Mouse (Mus musculus): ENCODE measurements around the gene Mon1a. TPM values are rescaled to one million over a fixed set of nuclear protein-coding genes. Genes with fewer than 3 reads are reported as not detected.

The Mon1a gene
- polyA plus RNA-seq, 1 experiment, result 0.89 TPM

DNA sequence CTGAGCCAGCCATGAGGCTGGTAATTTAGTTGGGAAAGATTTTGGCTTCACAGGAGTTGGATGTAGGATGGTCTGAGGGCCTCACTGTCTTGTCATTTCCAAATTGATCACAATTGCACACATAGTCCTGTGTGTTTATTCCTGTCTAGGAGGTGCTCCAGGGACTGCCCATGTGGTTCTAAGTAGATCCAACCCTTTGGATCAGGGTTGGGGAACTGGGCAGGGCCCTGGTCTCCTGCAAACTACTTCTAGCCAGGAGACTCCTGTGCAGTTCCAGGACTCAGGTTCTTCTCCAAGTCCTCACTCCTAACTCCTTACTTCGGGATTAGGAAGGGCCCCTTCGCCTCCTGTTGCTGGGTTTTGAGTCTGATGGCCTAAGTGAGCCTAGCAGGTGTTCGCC, 47.4 kb downstream of the Mon1a start, which contains the start of gene Camkv:
TSS of gene Camkv (plus strand) at position 301 of the 400 bp plus-strand sequence.
- Histone ChIP-seq H3K36me3 (ENCODE audit: control insufficient read depth) (no peaks in the 10 kb centered on the region), H3K4me1 (ENCODE audit: control insufficient read depth) (peaks cover 10% of the 10 kb centered on the region), H3K27me3 (ENCODE audit: control insufficient read depth) (peaks cover 74% of the 10 kb centered on the region), H3K9me3 (ENCODE audit: control insufficient read depth, low read length) (no peaks in the 10 kb centered on the region), H3K4me3 (replicated peaks) (no peak within 1 kb of the TSS)
- TF ChIP-seq TAL1 (IDR thresholded peaks at IDR 0.05; ENCODE audit: low read length) (no peak), GATA1 (IDR thresholded peaks at IDR 0.05; ENCODE audit: low read length) (no peak)

DNA sequence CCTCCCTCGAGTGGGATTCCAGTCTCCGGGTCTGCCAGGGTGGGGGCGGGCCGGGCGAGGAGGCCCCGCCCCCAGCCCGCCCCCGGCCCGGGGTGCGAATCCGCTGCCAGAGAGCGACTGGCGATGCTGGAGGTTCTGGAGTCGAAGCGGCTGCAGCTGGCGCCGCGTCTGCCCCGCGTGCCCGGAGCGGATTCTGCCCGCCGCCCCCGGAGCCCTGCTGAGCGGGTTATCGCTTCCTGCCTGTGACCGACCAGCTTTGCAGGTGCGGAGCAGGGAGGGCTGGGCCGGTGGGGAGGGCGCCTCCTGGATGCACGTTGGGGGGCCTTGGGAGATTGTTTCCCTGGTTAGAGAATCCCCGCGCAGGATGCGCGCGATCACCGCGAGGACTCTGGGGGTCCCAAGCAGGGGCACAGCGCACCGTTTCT, 47.9 kb downstream of the Mon1a start:
- no peak for TF ChIP-seq TAL1 (IDR thresholded peaks at IDR 0.05; ENCODE audit: low read length)
- Histone ChIP-seq H3K36me3 (ENCODE audit: control insufficient read depth) (no peaks in the 10 kb centered on the region), H3K4me1 (ENCODE audit: control insufficient read depth) (peaks cover 10% of the 10 kb centered on the region), H3K9me3 (ENCODE audit: control insufficient read depth, low read length) (no peaks in the 10 kb centered on the region), H3K27me3 (ENCODE audit: control insufficient read depth) (peaks cover 77% of the 10 kb centered on the region), H3K4me3 (replicated peaks) (no peak overlapping the region)

DNA sequence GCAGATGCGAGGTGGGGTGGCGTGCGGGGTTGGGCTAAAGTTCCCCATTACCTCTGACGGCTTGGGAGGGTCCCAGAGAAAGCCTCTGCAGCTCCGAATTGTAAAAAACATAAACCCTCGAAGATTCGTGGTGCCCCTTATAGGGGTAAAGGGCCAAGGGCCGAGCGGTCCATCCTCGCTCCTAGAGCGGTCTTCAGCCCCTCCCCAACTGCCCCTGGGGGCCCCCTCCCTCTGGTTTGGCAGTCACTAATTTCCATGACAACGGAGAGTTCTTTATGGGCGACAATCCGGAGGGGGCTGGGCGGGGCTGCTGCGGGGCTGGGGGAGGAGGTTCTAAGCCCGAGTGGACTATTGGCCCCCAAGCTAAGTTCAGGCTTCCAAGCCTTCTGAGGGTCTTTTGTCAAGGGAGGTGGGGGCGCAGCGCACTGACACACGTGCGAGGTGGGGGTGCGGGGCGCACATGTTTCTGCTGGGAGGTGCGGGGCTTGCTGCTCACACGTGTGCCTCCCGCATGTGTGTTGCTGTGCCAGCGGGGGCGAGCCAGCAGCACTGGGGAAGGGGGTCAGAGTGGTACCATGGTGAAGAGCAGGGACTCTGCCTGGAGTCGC, 48.4 kb downstream of the Mon1a start:
- H3K4me1 ChIP-seq (ENCODE audit: control insufficient read depth), result peaks cover 10% of the 10 kb centered on the region
- H3K9me3 ChIP-seq (ENCODE audit: control insufficient read depth, low read length), result no peaks in the 10 kb centered on the region
- TF ChIP-seq TAL1 (IDR thresholded peaks at IDR 0.05; ENCODE audit: low read length) (no peak), GATA1 (IDR thresholded peaks at IDR 0.05; ENCODE audit: low read length) (no peak)
- no peaks in the 10 kb centered on the region for H3K36me3 ChIP-seq (ENCODE audit: control insufficient read depth)
- H3K4me3 ChIP-seq (replicated peaks), result no peak overlapping the region
- H3K27me3 ChIP-seq (ENCODE audit: control insufficient read depth), result peaks cover 80% of the 10 kb centered on the region

- Histone ChIP-seq H3K9me3 (ENCODE audit: control insufficient read depth, low read length) (no peaks in the 10 kb centered on the region), H3K36me3 (ENCODE audit: control insufficient read depth) (no peaks in the 10 kb centered on the region), H3K4me1 (ENCODE audit: control insufficient read depth) (peaks cover 10% of the 10 kb centered on the region), H3K4me3 (replicated peaks) (no peak overlapping the region), H3K27me3 (ENCODE audit: control insufficient read depth) (peaks cover 82% of the 10 kb centered on the region)
- no peak for TF ChIP-seq GATA1 (IDR thresholded peaks at IDR 0.05; ENCODE audit: low read length)
- no peak for TF ChIP-seq TAL1 (IDR thresholded peaks at IDR 0.05; ENCODE audit: low read length)
Measured at GRCm38 (mm10) chr9:107936831-107937230, 48.9 kb downstream of the Mon1a start.

DNA sequence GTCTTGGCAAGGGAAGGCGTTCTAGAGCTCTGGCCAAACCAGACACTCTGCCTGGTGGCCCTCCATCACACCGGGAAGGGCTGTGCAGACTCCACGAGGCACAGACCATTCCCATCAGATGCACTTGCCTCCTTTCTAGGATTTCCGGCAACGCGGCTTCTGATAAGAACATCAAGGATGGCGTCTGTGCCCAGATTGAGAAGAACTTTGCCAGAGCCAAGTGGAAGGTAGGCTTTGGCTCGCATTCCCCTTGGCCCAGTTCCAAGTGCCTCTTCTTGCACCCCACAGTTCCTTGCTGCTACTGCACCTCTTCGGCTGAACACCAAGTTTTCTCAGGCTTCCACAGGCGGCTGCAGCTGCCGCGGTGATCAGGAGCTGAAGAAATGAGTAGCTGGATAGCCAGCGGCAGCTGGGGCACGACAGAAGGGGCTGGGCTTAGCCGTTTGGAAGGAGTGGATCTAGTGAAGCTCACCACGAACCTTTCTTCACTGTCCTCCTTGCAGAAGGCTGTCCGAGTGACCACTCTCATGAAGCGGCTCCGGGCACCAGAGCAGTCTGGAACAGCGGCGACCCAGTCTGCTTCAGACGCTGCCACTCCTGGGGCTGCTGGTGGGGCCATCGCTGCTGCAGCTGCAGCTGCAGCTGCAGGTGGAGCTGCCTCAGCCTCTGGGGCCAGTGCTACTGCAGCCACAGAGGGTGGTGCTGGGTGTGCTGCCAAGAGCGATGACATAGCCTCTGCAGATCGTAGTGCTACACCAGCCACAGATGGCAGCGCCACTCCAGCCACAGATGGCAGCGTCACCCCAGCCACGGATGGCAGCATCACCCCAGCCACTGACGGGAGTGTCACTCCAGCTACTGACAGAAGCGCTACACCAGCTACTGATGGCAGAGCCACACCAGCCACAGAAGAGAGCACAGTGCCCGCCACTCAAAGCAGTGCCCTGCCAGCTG, 59.6 kb downstream of the Mon1a start:
- peaks cover 27% of the 10 kb centered on the region for H3K4me1 ChIP-seq (ENCODE audit: control insufficient read depth)
- TF ChIP-seq GATA1 (IDR thresholded peaks at IDR 0.05; ENCODE audit: low read length) (no peak), TAL1 (IDR thresholded peaks at IDR 0.05; ENCODE audit: low read length) (no peak)
- H3K4me3 ChIP-seq (replicated peaks), result no peak overlapping the region
- peaks cover 5% of the 10 kb centered on the region for H3K36me3 ChIP-seq (ENCODE audit: control insufficient read depth)
- H3K27me3 ChIP-seq (ENCODE audit: control insufficient read depth), result no peaks in the 10 kb centered on the region; the same call in 1 of the 2 replicates
- no peaks in the 10 kb centered on the region for H3K9me3 ChIP-seq (ENCODE audit: control insufficient read depth, low read length)

GRCm38 (mm10) chr9:107949184-107949921, 61.4 kb downstream of the Mon1a start:
- Histone ChIP-seq H3K4me1 (ENCODE audit: control insufficient read depth) (peaks cover 36% of the 10 kb centered on the region), H3K9me3 (ENCODE audit: control insufficient read depth, low read length) (no peaks in the 10 kb centered on the region), H3K27me3 (ENCODE audit: control insufficient read depth) (no peaks in the 10 kb centered on the region; the same call in 1 of the 2 replicates), H3K4me3 (replicated peaks) (no peak overlapping the region), H3K36me3 (ENCODE audit: control insufficient read depth) (peaks cover 21% of the 10 kb centered on the region)
- TF ChIP-seq TAL1 (IDR thresholded peaks at IDR 0.05; ENCODE audit: low read length) (no peak), GATA1 (IDR thresholded peaks at IDR 0.05; ENCODE audit: low read length) (no peak)

DNA sequence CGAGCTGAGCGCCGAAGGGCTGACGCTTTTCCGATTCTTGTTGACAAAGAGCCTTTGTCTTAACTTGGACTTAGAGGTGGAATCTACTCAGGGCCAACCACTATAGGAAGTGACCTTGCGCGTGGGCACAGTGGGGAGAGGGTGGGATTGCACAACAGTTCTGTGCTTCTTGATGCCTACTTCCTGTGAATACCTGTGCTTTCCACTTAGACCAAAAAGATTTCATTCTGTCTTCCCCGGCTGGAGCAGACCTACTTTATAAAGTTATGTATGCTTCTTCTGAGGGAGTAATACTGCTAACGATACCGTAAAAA, 61.9 kb downstream of the Mon1a start, which contains the start of gene Traip:
TSS of gene Traip (plus strand) at position 215 of the 314 bp plus-strand sequence.
- TF ChIP-seq TAL1 (IDR thresholded peaks at IDR 0.05; ENCODE audit: low read length) (no peak), GATA1 (IDR thresholded peaks at IDR 0.05; ENCODE audit: low read length) (no peak)
- H3K27me3 ChIP-seq (ENCODE audit: control insufficient read depth), result no peaks in the 10 kb centered on the region; the same call in 1 of the 2 replicates
- H3K36me3 ChIP-seq (ENCODE audit: control insufficient read depth), result peaks cover 26% of the 10 kb centered on the region
- H3K9me3 ChIP-seq (ENCODE audit: control insufficient read depth, low read length), result no peaks in the 10 kb centered on the region
- H3K4me3 ChIP-seq (replicated peaks), result peak within 1 kb of the TSS; percentile 84
- H3K4me1 ChIP-seq (ENCODE audit: control insufficient read depth), result peaks cover 36% of the 10 kb centered on the region

- H3K36me3 ChIP-seq (ENCODE audit: control insufficient read depth), result peaks cover 34% of the 10 kb centered on the region
- TF ChIP-seq GATA1 (IDR thresholded peaks at IDR 0.05; ENCODE audit: low read length) (peak; percentile 67), TAL1 (IDR thresholded peaks at IDR 0.05; ENCODE audit: low read length) (no peak)
- H3K4me1 ChIP-seq (ENCODE audit: control insufficient read depth), result peaks cover 37% of the 10 kb centered on the region
- peak overlapping the region; percentile 84 for H3K4me3 ChIP-seq (replicated peaks)
- no peaks in the 10 kb centered on the region; the same call in 1 of the 2 replicates for H3K27me3 ChIP-seq (ENCODE audit: control insufficient read depth)
- H3K9me3 ChIP-seq (ENCODE audit: control insufficient read depth, low read length), result no peaks in the 10 kb centered on the region
Measured at GRCm38 (mm10) chr9:107950460-107951355, 62.8 kb downstream of the Mon1a start.

Other genes with a start within 250 kb of the Mon1a start
- 0.02 and 0.05 TPM in 2 replicates for gene Slc38a3, start 218.6 kb upstream of the Mon1a start, polyA plus RNA-seq (2012)
- gene Gnat1, start 208.4 kb upstream of the Mon1a start, polyA plus RNA-seq (2012), result not detected in 2 replicates
- 0.08 TPM in 1 of 2 replicates, not detected in the other for gene Sema3f, start 177.7 kb upstream of the Mon1a start, polyA plus RNA-seq (2012)
- 0.76 and 1.6 TPM in 2 replicates for gene Rbm5, start 117.2 kb upstream of the Mon1a start, polyA plus RNA-seq (2012)
- gene Rbm6, start 14.9 kb upstream of the Mon1a start, polyA plus RNA-seq (2012), result 2.5 and 2.9 TPM in 2 replicates
- gene Mst1r, start 18.7 kb downstream of the Mon1a start, polyA plus RNA-seq (2012), result 0.01 and 0.02 TPM in 2 replicates
- gene Actl11, start 40.3 kb downstream of the Mon1a start, polyA plus RNA-seq (2012), result not detected in 2 replicates
- 0.01 TPM in 1 of 2 replicates, not detected in the other for gene Camkv, start 47.5 kb downstream of the Mon1a start, polyA plus RNA-seq (2012)
- gene Traip, start 62.0 kb downstream of the Mon1a start, polyA plus RNA-seq (2012), result 0.72 and 0.97 TPM in 2 replicates
- 14.4 and 22.3 TPM in 2 replicates for gene Uba7, start 87.4 kb downstream of the Mon1a start, polyA plus RNA-seq (2012)
- 0.06 and 0.13 TPM in 2 replicates for gene Gm20661, start 94.9 kb downstream of the Mon1a start, polyA plus RNA-seq (2012)
- gene Inka1, start 97.7 kb downstream of the Mon1a start, polyA plus RNA-seq (2012), result 15.9 and 16.0 TPM in 2 replicates
- 0.24 and 0.25 TPM in 2 replicates for gene Cdhr4, start 104.3 kb downstream of the Mon1a start, polyA plus RNA-seq (2012)
- not detected in 2 replicates for gene Gm20662, start 108.2 kb downstream of the Mon1a start, polyA plus RNA-seq (2012)
- 18.1 and 20.8 TPM in 2 replicates for gene Ip6k1, start 114.3 kb downstream of the Mon1a start, polyA plus RNA-seq (2012)
- gene Gmppb, start 161.1 kb downstream of the Mon1a start, polyA plus RNA-seq (2012), result 0.32 and 0.61 TPM in 2 replicates
- gene Amigo3, start 165.0 kb downstream of the Mon1a start, polyA plus RNA-seq (2012), result 0.01 and 0.08 TPM in 2 replicates
- 2.4 and 2.6 TPM in 2 replicates for gene Mst1, start 192.3 kb downstream of the Mon1a start, polyA plus RNA-seq (2012)
- 107 and 276 TPM in 2 replicates for gene Rnf123, start 195.2 kb downstream of the Mon1a start, polyA plus RNA-seq (2012)
- gene Apeh, start 206.5 kb downstream of the Mon1a start, polyA plus RNA-seq (2012), result 47.5 and 65.3 TPM in 2 replicates